ENCODE assay signal across 10 mouse cellular contexts in genomic region chr19:10980210-10980609, GRCm38 (mm10). TPM values are rescaled to one million over a fixed set of nuclear protein-coding genes. Genes with fewer than 3 reads are reported as not detected.
DNase-seq lines count a peak whose midpoint lies in the region; ATAC-seq and TF ChIP-seq lines count a peak whose summit lies in the region.
"Had no signal": no experiment of that assay in that cellular context is flagged by ENCODE, and none has a peak within 500 bp of the region (broad histone marks: within the 10 kb centered on the region; RNA-seq: fewer than 3 reads in every experiment).

No protein-coding gene starts in this region.

- DNase-seq in hindbrain, embryonic 11.5 days (ENCODE audit: low spot score), result no peak
- DNase-seq in spleen, adult 2 months (ENCODE audit: low read depth in 1 of 2, low spot score in 2 of 2), result no peak
- no peak for DNase-seq in spleen, postnatal 10 days (ENCODE audit: low spot score in 2 of 2)
- no peak for DNase-seq in frontal cortex, postnatal 10 days (ENCODE audit: low spot score in 2 of 2)

- TF ChIP-seq CTCF in spleen, adult 2 months (IDR thresholded peaks at IDR 0.05; ENCODE audit: extremely low read depth, insufficient read depth, insufficient read length, insufficient replicate concordance), result no peak

- WGBS in forebrain, embryonic 13.5 days, result 88% methylated on average over 5 of the region's 5 CpGs
- WGBS in forebrain, embryonic 16.5 days, result 92% methylated on average over 5 of the region's 5 CpGs
- WGBS in hindbrain, embryonic 16.5 days, result 94% methylated on average over 5 of the region's 5 CpGs
- WGBS in hindbrain, embryonic 11.5 days, result 90% methylated on average over 5 of the region's 5 CpGs
- WGBS in spleen, adult 2 months, result 45% methylated on average over 5 of the region's 5 CpGs
- 89% methylated on average over 5 of the region's 5 CpGs for WGBS in neural tube, embryonic 14.5 days

- no peak overlapping the region for H3K4me3 ChIP-seq in forebrain, embryonic 13.5 days
- no peak overlapping the region for H3K4me3 ChIP-seq in forebrain, embryonic 16.5 days (replicated peaks; ENCODE audit: low read length)
- H3K4me3 ChIP-seq in hindbrain, embryonic 16.5 days (ENCODE audit: low read length), result no peak overlapping the region
- no peak overlapping the region for H3K4me3 ChIP-seq in hindbrain, embryonic 11.5 days (ENCODE audit: low read depth, low read length)
- H3K4me3 ChIP-seq in spleen, adult 2 months (ENCODE audit: extremely low read depth, insufficient read depth, insufficient read length), result peak overlapping the region; percentile 49; the same call in 1 of the 2 replicates
- no peak overlapping the region for H3K4me3 ChIP-seq in neural tube, embryonic 14.5 days (ENCODE audit: low read depth, low read length)

- H3K9ac ChIP-seq in forebrain, embryonic 13.5 days, result no peak overlapping the region
- no peak overlapping the region for H3K9ac ChIP-seq in forebrain, embryonic 16.5 days (replicated peaks; ENCODE audit: low read depth, low read length)
- H3K9ac ChIP-seq in hindbrain, embryonic 16.5 days (ENCODE audit: low read depth, low read length), result no peak overlapping the region
- H3K9ac ChIP-seq in hindbrain, embryonic 11.5 days (ENCODE audit: low read depth, low read length), result no peak overlapping the region
- no peak overlapping the region for H3K9ac ChIP-seq in neural tube, embryonic 14.5 days (replicated peaks; ENCODE audit: low read depth, low read length)

- no peak overlapping the region for H3K4me2 ChIP-seq in forebrain, embryonic 13.5 days
- H3K4me2 ChIP-seq in forebrain, embryonic 16.5 days (ENCODE audit: low read length), result no peak overlapping the region
- H3K4me2 ChIP-seq in hindbrain, embryonic 16.5 days (ENCODE audit: low read length), result no peak overlapping the region
- no peak overlapping the region for H3K4me2 ChIP-seq in hindbrain, embryonic 11.5 days (replicated peaks; ENCODE audit: low read depth, low read length)
- no peak overlapping the region for H3K4me2 ChIP-seq in neural tube, embryonic 14.5 days (ENCODE audit: low read depth, low read length)

- TF ChIP-seq POLR2A in spleen, adult 2 months (IDR thresholded peaks at IDR 0.05; ENCODE audit: low read depth, low read length), result no peak

- no peaks in the 10 kb centered on the region for H3K9me3 ChIP-seq in forebrain, embryonic 13.5 days (replicated peaks)
- H3K9me3 ChIP-seq in forebrain, embryonic 16.5 days (ENCODE audit: control insufficient read depth, low read length), result no peaks in the 10 kb centered on the region
- H3K9me3 ChIP-seq in hindbrain, embryonic 16.5 days (ENCODE audit: control insufficient read depth, low read length), result no peaks in the 10 kb centered on the region
- H3K9me3 ChIP-seq in hindbrain, embryonic 11.5 days (ENCODE audit: control insufficient read depth, low read length), result no peaks in the 10 kb centered on the region
- H3K9me3 ChIP-seq in neural tube, embryonic 14.5 days (ENCODE audit: control insufficient read depth, low read length), result no peaks in the 10 kb centered on the region

- no peaks in the 10 kb centered on the region for H3K36me3 ChIP-seq in forebrain, embryonic 13.5 days (ENCODE audit: poor library complexity, severe bottlenecking)
- no peaks in the 10 kb centered on the region for H3K36me3 ChIP-seq in forebrain, embryonic 16.5 days (ENCODE audit: control insufficient read depth, insufficient read depth)
- H3K36me3 ChIP-seq in hindbrain, embryonic 16.5 days (ENCODE audit: control insufficient read depth, insufficient read depth, low read length), result no peaks in the 10 kb centered on the region
- H3K36me3 ChIP-seq in hindbrain, embryonic 11.5 days (ENCODE audit: control insufficient read depth, insufficient read depth, low read length), result no peaks in the 10 kb centered on the region
- H3K36me3 ChIP-seq in spleen, adult 2 months (ENCODE audit: control insufficient read depth, insufficient read depth, low read length), result no peaks in the 10 kb centered on the region
- H3K36me3 ChIP-seq in neural tube, embryonic 14.5 days (ENCODE audit: control insufficient read depth, insufficient read depth, low read length), result no peaks in the 10 kb centered on the region

- H3K27me3 ChIP-seq in forebrain, embryonic 13.5 days, result no peaks in the 10 kb centered on the region
- no peaks in the 10 kb centered on the region for H3K27me3 ChIP-seq in forebrain, embryonic 16.5 days (replicated peaks; ENCODE audit: control insufficient read depth, insufficient read depth, low read length)
- H3K27me3 ChIP-seq in hindbrain, embryonic 16.5 days (replicated peaks; ENCODE audit: control insufficient read depth, insufficient read depth, low read length), result no peaks in the 10 kb centered on the region
- H3K27me3 ChIP-seq in hindbrain, embryonic 11.5 days (ENCODE audit: control insufficient read depth, insufficient read depth, low read length), result no peaks in the 10 kb centered on the region
- no peaks in the 10 kb centered on the region for H3K27me3 ChIP-seq in spleen, adult 2 months (ENCODE audit: control insufficient read depth, insufficient read depth, low read length)
- no peaks in the 10 kb centered on the region for H3K27me3 ChIP-seq in neural tube, embryonic 14.5 days (ENCODE audit: control insufficient read depth, insufficient read depth, low read length)

- no peak overlapping the region for H3K27ac ChIP-seq in forebrain, embryonic 13.5 days
- H3K27ac ChIP-seq in forebrain, embryonic 16.5 days (ENCODE audit: low read length), result no peak overlapping the region
- no peak overlapping the region for H3K27ac ChIP-seq in hindbrain, embryonic 16.5 days (ENCODE audit: low read depth, low read length)
- no peak overlapping the region for H3K27ac ChIP-seq in hindbrain, embryonic 11.5 days (ENCODE audit: low read depth, low read length)
- peak overlapping the region; percentile 45 for H3K27ac ChIP-seq in spleen, adult 2 months (ENCODE audit: insufficient read depth, low read length)
- H3K27ac ChIP-seq in neural tube, embryonic 14.5 days (ENCODE audit: low read depth, low read length), result no peak overlapping the region

- ATAC-seq in forebrain, embryonic 13.5 days, result peak; percentile 5; the same call in 1 of the 2 replicates
- ATAC-seq in forebrain, embryonic 16.5 days, result no peak; the same call in 1 of the 2 replicates
- ATAC-seq in hindbrain, embryonic 16.5 days, result 0 out of 2 replicates have a peak, but pooled peaks have one; percentile 35
- no peak for ATAC-seq in hindbrain, embryonic 11.5 days (ENCODE audit: low FRiP score)
- ATAC-seq in neural tube, embryonic 14.5 days (ENCODE audit: low read depth), result peak; percentile 54; the same call in 1 of the 2 replicates

- H3K4me1 ChIP-seq in forebrain, embryonic 13.5 days, result no peaks in the 10 kb centered on the region
- 0 out of 2 replicates have a peak, but pooled peaks cover 2% of the 10 kb centered on the region for H3K4me1 ChIP-seq in forebrain, embryonic 16.5 days (replicated peaks; ENCODE audit: control insufficient read depth, insufficient read depth, low read length)
- H3K4me1 ChIP-seq in hindbrain, embryonic 16.5 days (ENCODE audit: control insufficient read depth, insufficient read depth, low read depth, low read length), result no peaks in the 10 kb centered on the region
- H3K4me1 ChIP-seq in hindbrain, embryonic 11.5 days (replicated peaks; ENCODE audit: control insufficient read depth, insufficient read depth, low read length), result no peaks in the 10 kb centered on the region
- peaks cover 8% of the 10 kb centered on the region; the same call in 1 of the 2 replicates for H3K4me1 ChIP-seq in spleen, adult 2 months (ENCODE audit: control insufficient read depth, insufficient read depth, insufficient read length)
- no peaks in the 10 kb centered on the region for H3K4me1 ChIP-seq in neural tube, embryonic 14.5 days (ENCODE audit: control insufficient read depth, insufficient read depth, low read length)

RNA-seq across cellular contexts. Expression of gene Ms4a10, which starts 5.7 kb away (rescaled TPM):
- polyA plus RNA-seq in forebrain, embryonic 13.5 days (2015; fragmentation: Nextera tagmentation; extraction: Ambion mirVana), result not detected in 2 replicates
- polyA plus RNA-seq in forebrain, embryonic 16.5 days (2015; fragmentation: Nextera tagmentation; extraction: Ambion mirVana), result not detected in 2 replicates
- not detected in 2 replicates for polyA plus RNA-seq in hindbrain, embryonic 16.5 days (2015; fragmentation: Nextera tagmentation; extraction: Ambion mirVana)
- 0.17 TPM in 1 of 2 replicates, not detected in the other for polyA plus RNA-seq in hindbrain, embryonic 11.5 days (2014; fragmentation: Nextera tagmentation; extraction: Ambion mirVana)
- not detected in 2 replicates for polyA plus RNA-seq in spleen, adult 2 months (2012; rRNA removed)
- not detected in 2 replicates for polyA plus RNA-seq in neural tube, embryonic 14.5 days (2014; fragmentation: Nextera tagmentation; extraction: Ambion mirVana)
- polyA plus RNA-seq: cerebellum, adult 2 months had no signal

RNA-seq across cellular contexts. Expression of gene Ms4a15, which starts 12.8 kb away (rescaled TPM):
- not detected in 2 replicates for polyA plus RNA-seq in forebrain, embryonic 13.5 days (2015; fragmentation: Nextera tagmentation; extraction: Ambion mirVana)
- 0.51 and 0.87 TPM in 2 replicates for polyA plus RNA-seq in forebrain, embryonic 16.5 days (2015; fragmentation: Nextera tagmentation; extraction: Ambion mirVana)
- not detected in 2 replicates for polyA plus RNA-seq in hindbrain, embryonic 16.5 days (2015; fragmentation: Nextera tagmentation; extraction: Ambion mirVana)
- not detected in 2 replicates for polyA plus RNA-seq in hindbrain, embryonic 11.5 days (2014; fragmentation: Nextera tagmentation; extraction: Ambion mirVana)
- 0.06 and 0.35 TPM in 2 replicates for polyA plus RNA-seq in spleen, adult 2 months (2012; rRNA removed)
- not detected in 2 replicates for polyA plus RNA-seq in neural tube, embryonic 14.5 days (2014; fragmentation: Nextera tagmentation; extraction: Ambion mirVana)
- polyA plus RNA-seq: liver, embryonic 16.5 days had no signal

RNA-seq across cellular contexts. Expression of gene Ccdc86, which starts 31.1 kb away (rescaled TPM):
- 21.2 and 22.9 TPM in 2 replicates for polyA plus RNA-seq in forebrain, embryonic 13.5 days (2015; fragmentation: Nextera tagmentation; extraction: Ambion mirVana)
- polyA plus RNA-seq in forebrain, embryonic 16.5 days (2015; fragmentation: Nextera tagmentation; extraction: Ambion mirVana), result 18.8 TPM in 2 replicates
- 12.9 and 14.8 TPM in 2 replicates for polyA plus RNA-seq in hindbrain, embryonic 16.5 days (2015; fragmentation: Nextera tagmentation; extraction: Ambion mirVana)
- polyA plus RNA-seq in hindbrain, embryonic 11.5 days (2014; fragmentation: Nextera tagmentation; extraction: Ambion mirVana), result 17.5 and 20.1 TPM in 2 replicates
- polyA plus RNA-seq in spleen, adult 2 months (2012; rRNA removed), result 4.3 and 5.8 TPM in 2 replicates
- 9.8 and 11.6 TPM in 2 replicates for polyA plus RNA-seq in neural tube, embryonic 14.5 days (2014; fragmentation: Nextera tagmentation; extraction: Ambion mirVana)

RNA-seq across cellular contexts. Expression of gene Ms4a18, which starts 37.6 kb away (rescaled TPM):
- polyA plus RNA-seq in forebrain, embryonic 13.5 days (2015; fragmentation: Nextera tagmentation; extraction: Ambion mirVana), result not detected in 2 replicates
- not detected in 2 replicates for polyA plus RNA-seq in forebrain, embryonic 16.5 days (2015; fragmentation: Nextera tagmentation; extraction: Ambion mirVana)
- not detected in 2 replicates for polyA plus RNA-seq in hindbrain, embryonic 16.5 days (2015; fragmentation: Nextera tagmentation; extraction: Ambion mirVana)
- not detected in 2 replicates for polyA plus RNA-seq in hindbrain, embryonic 11.5 days (2014; fragmentation: Nextera tagmentation; extraction: Ambion mirVana)
- not detected in 2 replicates for polyA plus RNA-seq in spleen, adult 2 months (2012; rRNA removed)
- not detected in 2 replicates for polyA plus RNA-seq in neural tube, embryonic 14.5 days (2014; fragmentation: Nextera tagmentation; extraction: Ambion mirVana)
- polyA plus RNA-seq: cerebellum, adult 2 months had no signal

RNA-seq across cellular contexts. Expression of gene Ptgdr2, which starts 43.2 kb away (rescaled TPM):
- 0.06 and 0.17 TPM in 2 replicates for polyA plus RNA-seq in forebrain, embryonic 13.5 days (2015; fragmentation: Nextera tagmentation; extraction: Ambion mirVana)
- 0.12 and 0.13 TPM in 2 replicates for polyA plus RNA-seq in forebrain, embryonic 16.5 days (2015; fragmentation: Nextera tagmentation; extraction: Ambion mirVana)
- polyA plus RNA-seq in hindbrain, embryonic 16.5 days (2015; fragmentation: Nextera tagmentation; extraction: Ambion mirVana), result 0.19 and 0.20 TPM in 2 replicates
- 0.10 TPM in 1 of 2 replicates, not detected in the other for polyA plus RNA-seq in hindbrain, embryonic 11.5 days (2014; fragmentation: Nextera tagmentation; extraction: Ambion mirVana)
- 0.54 and 0.82 TPM in 2 replicates for polyA plus RNA-seq in spleen, adult 2 months (2012; rRNA removed)
- 0.10 and 0.11 TPM in 2 replicates for polyA plus RNA-seq in neural tube, embryonic 14.5 days (2014; fragmentation: Nextera tagmentation; extraction: Ambion mirVana)

Comparison
In these comparisons a context has a peak if more than half of its experiments do, and no peak if none do; other contexts are left out.
1. ATAC-seq: peak in forebrain, embryonic 13.5 days (single experiment), hindbrain, embryonic 16.5 days (single experiment) and neural tube, embryonic 14.5 days (single experiment); none in forebrain, embryonic 16.5 days (single experiment) and hindbrain, embryonic 11.5 days (single experiment).